Mouse (Mus musculus): ENCODE results near the gene Lce1b. TPM values are rescaled to one million over a fixed set of nuclear protein-coding genes. Genes with fewer than 3 reads are reported as not detected.

The Lce1b gene
- total RNA-seq (2012; rRNA removed) (not detected in 2 replicates), polyA plus RNA-seq (2012; ENCODE audit: insufficient read depth in 1 of 2, insufficient read length in 2 of 2, low read depth in 1 of 2, low replicate concordance in 2 of 2, missing spikeins in 1 of 2) (not detected)

DNA sequence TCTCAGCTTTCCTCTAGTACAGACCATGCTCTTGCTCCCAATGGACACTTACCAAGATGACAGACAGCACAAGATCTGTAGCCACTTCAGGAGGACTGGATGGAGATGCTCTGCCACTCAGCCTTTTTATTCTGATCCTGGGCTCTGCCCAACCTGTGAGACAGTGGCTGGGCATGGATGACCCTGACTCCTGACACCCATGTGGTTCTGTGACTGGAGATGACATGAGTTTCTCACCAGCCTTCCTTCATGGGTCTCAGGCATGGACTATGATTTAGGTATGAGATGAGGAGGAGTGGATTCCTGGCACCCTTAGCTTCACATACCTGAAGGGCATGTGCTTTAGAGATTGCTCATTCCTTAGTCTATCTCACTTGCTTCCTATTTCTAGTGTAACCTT is at the start of gene Lce1b:
Gene Lce1b, minus strand, starts transcription at position 101 of the 400 bp plus-strand sequence.
- H3K27ac ChIP-seq (ENCODE audit: control insufficient read depth, low read depth, low read length): no peak within 1 kb of the TSS
- no peaks in the 10 kb centered on the region for H3K4me1 ChIP-seq (ENCODE audit: control insufficient read depth in 1 of 2, insufficient read depth in 2 of 2, low read length in 2 of 2)
- no peak for DNase-seq (ENCODE audit: low read depth, low spot score)
- TF ChIP-seq SIN3A (IDR thresholded peaks at IDR 0.05; ENCODE audit: low read length) (no peak), ELF1 (IDR thresholded peaks at IDR 0.05; ENCODE audit: low read depth, low read length) (no peak), CHD1 (IDR thresholded peaks at IDR 0.05; ENCODE audit: low read depth, low read length) (no peak), POLR2AphosphoS2 (IDR thresholded peaks at IDR 0.05; ENCODE audit: low read length) (no peak), MEF2A (IDR thresholded peaks at IDR 0.05; ENCODE audit: extremely low read depth, insufficient replicate concordance, low read depth, low read length, poor library complexity, severe bottlenecking) (no peak), ZNF384 (IDR thresholded peaks at IDR 0.05; ENCODE audit: low read depth, low read length) (no peak), KAT2A (conservative IDR thresholded peaks at IDR 0.05; ENCODE audit: low read depth, low read length) (no peak), POLR2AphosphoS5 (IDR thresholded peaks at IDR 0.05; ENCODE audit: borderline replicate concordance, low read depth, low read length) (no peak), TCF12 (IDR thresholded peaks at IDR 0.05; ENCODE audit: low read depth, low read length) (no peak), ZKSCAN1 (IDR thresholded peaks at IDR 0.05; ENCODE audit: low read depth, low read length) (no peak), E2F4 (IDR thresholded peaks at IDR 0.05; ENCODE audit: borderline replicate concordance, low read depth, low read length) (no peak), HCFC1 (IDR thresholded peaks at IDR 0.05; ENCODE audit: low read depth, low read length) (no peak), RAD21 (IDR thresholded peaks at IDR 0.05; ENCODE audit: low read depth, low read length) (no peak)
- no peaks in the 10 kb centered on the region for H3K36me3 ChIP-seq (ENCODE audit: control insufficient read depth in 1 of 2, insufficient read depth in 2 of 2, low read length in 2 of 2)
- no peaks in the 10 kb centered on the region for H3K27me3 ChIP-seq (ENCODE audit: control insufficient read depth in 1 of 2, insufficient read depth in 2 of 2, low read length in 2 of 2)
- H3K9me3 ChIP-seq (replicated peaks; ENCODE audit: insufficient read depth, low read length): no peaks in the 10 kb centered on the region
- no peaks in the 10 kb centered on the region for H3K79me2 ChIP-seq (ENCODE audit: control insufficient read depth, insufficient read depth, low read length, poor library complexity)
- no peak within 1 kb of the TSS for H3K4me3 ChIP-seq (ENCODE audit: control insufficient read depth in 1 of 2, insufficient read depth in 1 of 2, low read depth in 2 of 2, low read length in 2 of 2)
- no peak within 1 kb of the TSS for H3K9ac ChIP-seq (ENCODE audit: control insufficient read depth, low read depth, low read length, poor library complexity, severe bottlenecking)

DNA sequence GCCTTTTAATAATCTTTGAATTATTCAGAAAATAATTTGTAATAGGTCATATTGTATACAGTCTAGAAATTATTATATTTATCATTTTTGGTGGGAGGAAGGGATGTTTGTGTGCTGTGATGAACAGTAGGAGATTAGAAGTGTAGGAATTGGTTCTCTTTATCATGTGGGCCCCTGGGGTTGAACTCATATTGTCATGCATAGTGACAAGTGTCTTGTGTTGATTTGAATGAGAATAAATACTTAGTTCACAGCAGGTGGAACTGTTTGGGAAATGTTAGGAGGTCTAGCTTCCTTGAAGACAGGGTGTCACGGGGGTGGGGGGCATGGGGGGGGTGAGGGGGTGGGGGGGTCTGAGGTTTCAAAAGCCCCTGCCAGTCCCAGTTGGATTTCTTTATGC is 37.9 kb upstream of the Lce1b start:
- no peak overlapping the region for H3K4me3 ChIP-seq (ENCODE audit: control insufficient read depth in 1 of 2, insufficient read depth in 1 of 2, low read depth in 2 of 2, low read length in 2 of 2)
- no peaks in the 10 kb centered on the region for H3K36me3 ChIP-seq (ENCODE audit: control insufficient read depth in 1 of 2, insufficient read depth in 2 of 2, low read length in 2 of 2)
- H3K9ac ChIP-seq (ENCODE audit: control insufficient read depth, low read depth, low read length, poor library complexity, severe bottlenecking): no peak overlapping the region
- H3K4me1 ChIP-seq (ENCODE audit: control insufficient read depth in 1 of 2, insufficient read depth in 2 of 2, low read length in 2 of 2): no peaks in the 10 kb centered on the region
- H3K27ac ChIP-seq (ENCODE audit: control insufficient read depth, low read depth, low read length): no peak overlapping the region
- no peaks in the 10 kb centered on the region for H3K79me2 ChIP-seq (ENCODE audit: control insufficient read depth, insufficient read depth, low read length, poor library complexity)
- no peaks in the 10 kb centered on the region for H3K27me3 ChIP-seq (ENCODE audit: control insufficient read depth in 1 of 2, insufficient read depth in 2 of 2, low read length in 2 of 2)
- TF ChIP-seq MEF2A (IDR thresholded peaks at IDR 0.05; ENCODE audit: extremely low read depth, insufficient replicate concordance, low read depth, low read length, poor library complexity, severe bottlenecking): no peak
- TF ChIP-seq TAL1 (IDR thresholded peaks at IDR 0.05; ENCODE audit: low read length): no peak
- no peak for TF ChIP-seq ELF1 (IDR thresholded peaks at IDR 0.05; ENCODE audit: low read depth, low read length)
- no peak for TF ChIP-seq UBTF (IDR thresholded peaks at IDR 0.05; ENCODE audit: borderline replicate concordance, insufficient read depth, low read depth, low read length)
- no peak for TF ChIP-seq TBP (IDR thresholded peaks at IDR 0.05; ENCODE audit: low read depth, low read length)
- TF ChIP-seq MAZ (IDR thresholded peaks at IDR 0.05; ENCODE audit: low read depth, low read length): no peak
- no peak for TF ChIP-seq USF2 (IDR thresholded peaks at IDR 0.05; ENCODE audit: borderline replicate concordance in 1 of 2, insufficient read depth in 1 of 2, low read depth in 1 of 2, low read length in 2 of 2)
- no peak for TF ChIP-seq CHD1 (IDR thresholded peaks at IDR 0.05; ENCODE audit: low read depth, low read length)
- no peak for TF ChIP-seq POLR2AphosphoS2 (IDR thresholded peaks at IDR 0.05; ENCODE audit: low read length)
- no peak for TF ChIP-seq BHLHE40 (IDR thresholded peaks at IDR 0.05; ENCODE audit: borderline replicate concordance, low read depth, low read length)
- TF ChIP-seq CTCF (IDR thresholded peaks at IDR 0.05 in 2 of 3, conservative IDR thresholded peaks at IDR 0.05 in 1 of 3; ENCODE audit: control insufficient read depth in 1 of 3, insufficient read depth in 1 of 3, low read depth in 2 of 3, low read length in 3 of 3, poor library complexity in 1 of 3, severe bottlenecking in 1 of 3): no peak
- no peak for TF ChIP-seq GABPA (IDR thresholded peaks at IDR 0.05; ENCODE audit: low read depth, low read length)
- no peak for TF ChIP-seq MAFK (IDR thresholded peaks at IDR 0.05; ENCODE audit: borderline replicate concordance, low read depth, low read length)
- no peak for TF ChIP-seq ZMIZ1 (IDR thresholded peaks at IDR 0.05; ENCODE audit: low read depth, low read length)
- TF ChIP-seq KAT2A (conservative IDR thresholded peaks at IDR 0.05; ENCODE audit: low read depth, low read length): no peak
- TF ChIP-seq SIN3A (IDR thresholded peaks at IDR 0.05; ENCODE audit: low read length): no peak
- TF ChIP-seq CHD2 (IDR thresholded peaks at IDR 0.05; ENCODE audit: low read length): no peak
- TF ChIP-seq POLR2AphosphoS5 (IDR thresholded peaks at IDR 0.05; ENCODE audit: borderline replicate concordance, low read depth, low read length): no peak
- no peak for TF ChIP-seq E2F4 (IDR thresholded peaks at IDR 0.05; ENCODE audit: borderline replicate concordance, low read depth, low read length)
- H3K9me3 ChIP-seq (replicated peaks; ENCODE audit: insufficient read depth, low read length): no peaks in the 10 kb centered on the region
- DNase-seq (ENCODE audit: low read depth, low spot score): no peak
